Mouse (Mus musculus) left cerebral cortex, postnatal 10 days (tissue): ENCODE measurements around the gene Pip5kl1. TPM values are rescaled to one million over a fixed set of nuclear protein-coding genes. Genes with fewer than 3 reads are reported as not detected.

ENCODE experiments used
- DNase-seq, 2 experiments: peaks; one replicate each; pipeline ENCODE4 v3.0.0; 2021 to 2022; ENCODE audit warnings: low spot score in 2 of 2, mixed read lengths in 1 of 2; ENCODE audit errors: extremely low spot score in 1 of 2
- intact Hi-C: fragments of 180-260 bp; cut with DNase I; formaldehyde crosslinking; loops from one replicate; pipeline ENCODE4 v1.15.1; 2025
- total RNA-seq, 2 experiments: library from RNA; stranded (reverse); gene quantifications; 2 replicates each; pipeline ENCODE4 v1.2.3; 2021

Pip5kl1 gene
- total RNA-seq, 2 experiments from 2014 or later, result 13.5 to 13.6 TPM

DNA sequence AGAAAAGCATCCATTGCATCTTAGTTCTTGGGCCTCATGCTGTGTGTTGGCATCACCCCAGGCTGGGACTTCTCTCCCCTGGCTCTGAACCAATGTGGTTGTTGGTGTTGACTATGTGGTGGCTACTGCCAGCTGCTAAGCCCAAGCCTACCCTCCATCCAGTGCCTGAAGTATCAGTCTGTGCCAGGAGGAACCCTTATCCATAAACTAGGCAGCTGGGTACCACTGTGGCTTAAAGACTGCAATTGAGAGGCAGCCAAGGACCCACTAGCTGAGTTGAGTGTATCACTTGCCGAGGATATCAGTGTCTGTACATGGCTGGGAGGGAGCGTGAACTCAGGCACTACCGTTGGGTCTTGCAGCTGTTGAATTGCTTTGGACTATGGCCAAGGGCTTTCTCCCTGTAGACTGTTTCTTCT, 31.6 kb upstream of the Pip5kl1 start:
- no peak for DNase-seq

DNA sequence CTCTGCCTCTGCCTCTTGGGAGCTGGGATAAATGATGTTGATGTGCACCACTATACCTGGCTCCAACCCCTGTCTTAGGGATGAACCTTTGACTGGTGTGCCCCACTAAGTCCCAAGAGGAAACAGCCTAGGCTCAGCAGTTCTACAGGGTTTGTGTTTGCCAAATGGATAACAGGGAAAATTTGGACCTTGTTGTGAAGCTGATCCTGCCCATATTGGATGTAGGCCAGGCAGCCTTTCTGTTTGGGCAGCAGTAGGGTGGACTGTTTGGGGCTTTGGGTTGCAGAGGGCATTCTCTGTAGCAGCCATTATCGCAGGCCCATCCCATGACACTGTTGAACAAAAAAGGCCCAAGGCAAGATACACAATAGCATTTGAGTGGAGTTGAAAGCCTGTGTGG, 27.6 kb upstream of the Pip5kl1 start:
- intact Hi-C loops, result no loop called here

More for the DNA sequence above, 31.6 kb upstream of the Pip5kl1 start:
- intact Hi-C loops, result no loop called here

DNA sequence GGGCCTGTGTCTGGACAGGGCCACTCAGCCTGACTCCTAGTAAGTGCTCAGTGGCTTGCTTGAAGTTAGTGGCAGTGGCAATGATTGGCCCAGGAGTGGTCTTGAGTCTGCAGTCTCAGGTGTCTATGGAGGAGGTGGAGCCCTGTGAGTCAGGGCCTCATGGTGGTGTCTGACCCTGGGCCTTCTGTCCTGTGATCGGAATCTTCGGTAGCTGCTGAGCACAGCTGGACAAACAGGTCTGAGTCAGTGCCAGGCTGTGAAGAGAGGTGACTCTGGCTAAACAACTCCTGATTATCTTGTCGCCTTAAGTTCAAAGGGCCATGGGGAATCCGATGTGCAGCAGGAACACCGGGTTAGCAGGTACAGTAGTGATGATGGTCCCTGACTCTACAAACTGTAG, 27.2 kb upstream of the Pip5kl1 start:
- intact Hi-C loops, result no loop called here
- DNase-seq, result no peak

More for the DNA sequence above, 27.6 kb upstream of the Pip5kl1 start:
- no peak for DNase-seq

DNA sequence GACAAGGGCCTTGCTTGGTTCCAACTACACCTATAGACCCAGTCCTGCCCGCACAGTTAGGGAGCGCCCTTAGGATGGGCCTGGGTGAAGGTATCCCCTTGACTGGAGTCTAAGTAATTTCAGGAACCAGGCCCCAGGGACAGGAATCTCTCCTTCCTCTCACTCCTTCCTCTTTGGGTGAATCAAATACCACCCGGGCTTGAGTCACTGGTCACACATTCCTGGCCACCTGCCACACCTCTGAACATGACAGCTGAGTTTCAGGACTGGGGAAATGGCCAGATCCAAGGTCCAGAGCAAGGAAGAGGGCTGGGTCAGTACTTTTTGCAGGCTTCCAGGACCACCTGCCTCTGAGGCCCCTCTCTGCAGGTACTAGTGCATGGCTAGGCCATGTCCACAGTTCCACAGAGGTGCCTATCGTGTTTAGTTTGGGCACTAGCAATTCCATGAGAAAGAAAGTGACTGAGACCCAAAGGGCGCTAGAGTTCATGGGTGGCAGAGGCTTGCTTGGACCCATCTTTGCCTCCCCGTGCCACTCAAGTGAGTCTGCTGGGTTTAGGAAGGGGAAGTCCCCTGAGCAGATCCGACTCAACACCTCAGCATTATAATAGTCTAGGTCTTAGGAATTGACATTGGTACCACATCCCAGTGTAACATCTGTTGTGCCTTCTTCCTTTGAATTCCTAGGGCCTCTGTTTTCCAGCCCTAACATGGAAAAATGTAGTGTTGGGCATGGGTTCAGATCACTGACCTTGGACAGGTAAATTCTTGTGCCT, 26.4 kb upstream of the Pip5kl1 start:
- no peak for DNase-seq
- intact Hi-C loops, result no loop called here

DNA sequence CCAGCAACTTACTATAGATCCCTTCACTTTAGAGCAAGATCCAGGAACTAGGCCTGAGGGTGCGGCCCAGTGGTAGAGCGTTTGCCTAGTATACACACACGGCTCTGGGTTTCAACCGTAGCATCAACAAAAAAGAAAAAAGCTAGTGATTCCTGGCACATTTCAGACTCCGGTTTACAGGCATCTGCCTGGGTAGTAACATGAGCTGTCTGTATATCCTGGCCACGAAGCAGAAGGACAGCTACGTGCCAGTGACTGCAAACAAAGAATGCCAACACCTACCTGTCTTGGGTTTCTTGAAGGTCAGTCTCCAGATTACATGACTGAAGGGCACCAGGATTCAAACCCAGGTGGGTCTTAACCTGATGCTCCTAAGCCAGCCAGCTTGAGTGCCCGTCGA, 25.4 kb upstream of the Pip5kl1 start:
- intact Hi-C loops, result no loop called here
- no peak for DNase-seq

DNA sequence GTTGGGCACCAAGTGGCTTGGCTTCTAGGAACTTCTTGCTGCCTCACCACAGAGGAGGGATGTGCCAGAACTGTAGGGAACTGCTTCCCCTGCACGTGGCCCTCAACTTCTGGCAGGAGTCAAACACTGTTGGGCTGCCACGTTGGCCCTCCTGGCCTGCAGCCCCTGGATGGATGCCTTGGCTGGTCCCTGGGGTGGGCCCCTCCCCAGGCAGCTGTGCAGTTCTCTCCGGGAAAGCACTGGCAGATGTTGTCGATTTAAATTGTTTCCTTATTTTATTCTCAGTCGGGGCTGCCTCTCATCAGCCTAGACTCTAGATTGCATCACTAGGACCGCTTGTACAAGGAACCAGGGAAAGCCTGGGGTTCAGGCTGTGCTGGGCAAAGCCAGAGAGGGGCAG, 24.8 kb upstream of the Pip5kl1 start:
- no peak for DNase-seq
- intact Hi-C loops, result no loop called here

DNA sequence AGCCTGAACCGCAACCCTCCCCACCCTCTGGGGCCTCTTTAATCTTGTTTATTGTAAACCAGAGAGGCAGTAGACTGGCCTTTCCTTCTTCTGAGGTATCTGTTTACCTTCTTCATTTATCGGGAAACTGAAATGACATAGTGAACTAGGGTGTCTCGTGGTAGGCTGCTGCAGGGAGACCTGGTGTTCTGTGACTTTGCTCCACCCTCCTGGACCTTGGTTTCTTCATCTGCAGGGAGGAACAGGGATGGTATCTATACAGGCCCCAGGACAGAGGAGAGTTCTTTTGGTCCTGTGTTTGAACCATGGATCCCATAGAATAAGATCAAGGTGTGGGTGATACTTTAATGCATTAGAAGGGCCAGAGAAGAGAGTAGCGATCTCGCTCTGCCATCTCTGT, 23.4 kb upstream of the Pip5kl1 start:
- DNase-seq, result no peak
- intact Hi-C loops, result no loop called here

DNA sequence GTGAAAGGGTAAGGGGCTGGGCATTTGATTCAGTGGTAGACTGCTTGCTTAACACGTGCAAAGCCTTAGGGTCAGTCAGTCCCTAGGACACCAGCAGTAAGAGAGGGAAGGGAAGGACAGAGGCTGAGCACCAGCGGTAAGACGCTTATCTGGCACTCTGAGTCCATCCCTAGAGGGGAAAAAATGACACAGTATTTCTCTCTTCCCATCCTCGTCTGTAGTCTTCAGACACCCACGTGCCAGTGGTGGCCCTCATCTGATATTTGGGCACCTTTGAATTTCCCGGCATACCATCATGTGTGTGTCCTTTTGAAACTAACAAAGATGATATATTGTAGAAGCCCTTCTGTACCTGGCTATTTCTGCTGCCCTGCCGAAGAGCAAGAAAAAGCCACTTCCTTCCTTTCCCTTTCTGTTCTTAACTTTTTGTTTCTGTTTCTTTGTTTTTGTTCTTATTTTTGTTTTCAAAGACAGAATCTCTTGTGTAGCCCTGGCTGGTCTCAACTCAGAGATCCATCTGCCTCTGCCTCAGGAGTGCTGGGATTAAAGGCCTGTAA, 20.9 kb upstream of the Pip5kl1 start:
- intact Hi-C loops, result no loop called here
- no peak for DNase-seq

DNA sequence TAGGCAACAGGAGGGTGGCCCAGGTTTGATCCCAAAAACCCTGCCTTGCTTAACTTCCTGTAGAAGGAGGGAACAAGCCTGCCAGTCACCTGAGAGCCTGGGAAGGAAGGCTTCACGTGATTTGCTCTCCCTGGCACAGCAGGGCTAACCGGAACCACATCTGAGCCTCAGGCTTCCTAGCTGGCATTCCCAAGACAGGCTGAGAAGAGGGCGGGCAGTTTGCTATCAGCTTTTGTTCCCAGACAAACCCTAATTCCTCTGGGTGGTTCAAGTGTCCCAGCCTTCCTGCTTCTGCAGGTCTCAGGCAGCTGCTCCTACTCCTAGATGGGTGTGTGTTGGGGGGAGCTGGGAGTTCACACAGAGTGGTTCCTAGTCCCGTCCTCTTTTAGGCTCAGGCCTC, 19.1 kb upstream of the Pip5kl1 start:
- intact Hi-C loops, result no loop called here
- no peak for DNase-seq

DNA sequence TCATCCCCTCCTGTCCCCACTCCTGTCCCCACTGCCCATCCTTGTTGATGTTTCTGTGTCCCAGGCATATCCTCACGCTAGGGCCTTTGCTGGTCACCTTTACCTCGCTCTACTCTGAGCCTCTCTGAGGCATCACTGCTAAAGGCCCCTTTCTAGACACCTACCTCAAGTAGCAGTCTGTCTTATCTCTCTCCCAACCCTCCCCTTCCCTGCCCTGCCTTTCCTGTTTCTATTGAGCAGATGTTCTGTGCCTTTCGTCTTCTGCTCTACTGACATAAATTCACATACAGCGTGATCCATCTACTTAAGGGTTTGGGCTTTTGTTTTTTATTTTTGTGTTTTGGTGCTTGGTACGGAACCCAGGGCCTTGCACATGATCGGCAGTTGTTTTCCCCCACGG, 18.6 kb upstream of the Pip5kl1 start:
- DNase-seq, result no peak
- intact Hi-C loops, result no loop called here

DNA sequence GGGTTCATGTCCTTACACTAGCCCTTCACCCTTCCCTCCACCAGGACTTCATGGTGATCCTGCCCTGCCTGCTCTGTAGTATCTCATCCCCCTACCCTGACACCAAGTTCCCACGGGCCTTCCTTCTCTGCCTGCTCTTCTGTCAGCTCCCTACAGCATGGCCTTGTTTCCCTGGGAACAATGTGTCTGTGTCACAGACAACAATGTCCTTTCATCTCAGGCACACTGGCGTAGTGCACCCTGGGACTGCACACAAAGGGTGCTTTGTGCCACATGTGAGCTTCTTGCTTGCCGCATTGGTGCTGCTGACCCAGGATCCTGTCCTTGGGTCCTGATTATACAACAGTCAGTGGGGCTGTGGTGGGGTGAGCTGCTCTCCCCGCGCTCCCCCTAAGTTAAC, 15.0 kb upstream of the Pip5kl1 start:
- DNase-seq, result peak; percentile 50 to 52
- intact Hi-C loops, result no loop called here

DNA sequence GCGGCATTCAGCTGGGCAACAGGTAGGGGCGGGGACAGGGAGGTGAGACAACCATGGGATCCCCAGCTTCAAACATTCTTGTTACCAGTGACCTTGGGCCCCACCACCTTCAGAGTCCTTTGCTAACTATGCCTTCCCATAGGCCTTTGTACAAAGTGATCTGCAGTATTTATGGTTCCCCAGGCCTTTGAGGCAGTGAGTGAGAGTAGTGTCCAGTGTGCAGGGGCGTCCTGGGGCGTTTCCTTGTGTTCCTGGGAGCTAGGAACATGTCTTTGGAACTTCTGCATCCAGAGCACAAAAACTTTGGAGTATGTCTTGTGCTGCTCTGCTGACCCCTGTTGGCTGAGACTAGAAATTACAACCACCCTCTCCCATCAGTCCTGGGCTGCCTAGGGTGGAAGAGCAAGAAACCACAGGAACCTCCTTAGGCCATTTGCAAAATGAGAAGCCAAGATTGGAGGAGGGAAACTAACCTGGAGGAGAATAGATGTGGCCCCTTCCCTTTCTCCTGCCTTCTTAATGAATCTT, 8.0 kb upstream of the Pip5kl1 start:
- DNase-seq, result peak; percentile 70 to 71
- intact Hi-C loops, result loop anchor here (1.0 to 5.0 kb wide), 2 partner anchors 78 to 169 kb away; partner anchors contain the start of gene Ptges2

DNA sequence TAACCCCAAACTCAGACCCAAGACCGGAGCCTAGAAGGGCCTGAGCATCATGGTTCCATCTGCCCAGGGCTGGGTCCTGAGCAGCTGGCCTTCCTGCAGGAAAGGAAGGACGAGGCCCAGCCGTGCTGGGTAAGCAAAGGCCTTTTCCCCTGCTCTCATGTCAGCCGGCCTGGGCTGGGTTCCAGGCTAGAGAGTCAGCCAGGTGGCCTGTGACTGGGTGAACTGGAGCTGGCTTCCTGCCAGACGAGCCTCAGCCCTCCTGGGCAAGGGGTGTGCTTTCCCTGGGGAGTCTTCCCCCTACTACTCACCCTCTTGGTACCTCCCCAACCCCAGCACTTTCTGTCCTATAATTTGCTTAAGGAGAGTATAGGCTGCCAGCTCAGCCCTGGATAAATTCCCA, 6.4 kb upstream of the Pip5kl1 start:
- intact Hi-C loops, result loop anchor here (5.0 kb wide), 1 partner anchor 171 kb away; the partner anchor contains the start of gene Ptges2
- peak in 1 of 2 experiments; percentile 64 for DNase-seq

DNA sequence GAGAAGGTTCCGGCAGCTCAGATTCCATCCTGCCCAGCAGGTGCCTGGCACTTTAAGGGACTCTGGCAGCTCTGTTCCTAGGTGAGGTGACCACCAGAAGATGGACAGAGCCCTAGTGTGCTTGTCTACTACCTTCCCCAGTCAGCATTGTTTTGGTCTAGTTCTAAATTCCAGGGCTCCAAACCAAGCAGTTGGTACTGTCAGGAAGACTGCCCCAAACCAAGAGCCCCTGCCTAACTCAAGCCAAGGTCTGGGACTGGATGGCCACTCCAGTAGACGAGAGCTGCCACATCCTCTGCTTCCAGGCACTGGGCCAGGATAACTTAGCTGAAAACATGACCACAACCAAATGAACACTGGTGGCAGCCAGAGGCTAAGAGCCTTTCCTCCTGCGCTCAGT, 5.7 kb upstream of the Pip5kl1 start:
- no peak for DNase-seq
- intact Hi-C loops, result loop anchor here (5.0 kb wide), 1 partner anchor 172 kb away; the partner anchor contains the start of gene Ptges2

DNA sequence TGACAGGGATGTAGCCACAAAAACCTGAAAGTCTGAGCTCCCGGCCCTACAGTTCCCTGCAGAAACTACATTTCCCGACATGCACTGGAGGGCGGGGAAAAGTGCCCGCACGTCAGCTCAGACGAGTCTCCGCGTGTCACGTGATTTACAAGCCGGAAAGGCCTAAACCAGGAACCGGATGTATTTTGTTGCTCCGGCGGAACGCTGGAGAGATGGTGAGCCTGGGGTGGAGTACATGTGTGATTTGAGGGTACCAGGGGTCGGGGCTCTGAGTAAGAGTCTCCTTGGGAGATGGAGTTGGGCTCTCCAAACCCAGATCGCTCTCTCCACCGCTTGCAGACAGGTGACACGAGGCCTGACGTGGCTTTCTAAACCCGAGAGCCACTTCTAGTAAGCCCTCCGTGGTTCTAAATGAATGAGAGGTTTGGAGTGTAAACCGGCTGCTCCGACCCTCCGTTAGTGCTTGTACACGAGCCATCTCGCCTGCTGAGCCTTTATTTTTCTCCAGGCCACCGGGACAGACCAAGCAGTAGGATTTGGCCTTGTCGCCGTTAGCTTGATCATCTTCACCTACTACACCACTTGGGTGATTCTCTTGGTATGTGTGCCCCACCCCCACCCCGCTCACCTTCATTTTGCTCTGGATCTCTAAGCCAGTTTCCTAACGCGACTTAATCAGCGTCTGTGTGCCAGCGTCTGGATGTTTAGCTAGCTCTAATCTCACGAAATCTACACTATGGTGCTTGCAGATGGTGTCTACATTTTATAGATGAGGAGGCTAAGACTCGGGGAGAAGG, 3.7 kb upstream of the Pip5kl1 start, which contains the start of gene Dpm2:
Gene Dpm2 (plus strand): TSS at position 161 of the 797 bp plus-strand sequence.
- intact Hi-C loops, result no loop called here
- peak; percentile 93 to 94 for DNase-seq

DNA sequence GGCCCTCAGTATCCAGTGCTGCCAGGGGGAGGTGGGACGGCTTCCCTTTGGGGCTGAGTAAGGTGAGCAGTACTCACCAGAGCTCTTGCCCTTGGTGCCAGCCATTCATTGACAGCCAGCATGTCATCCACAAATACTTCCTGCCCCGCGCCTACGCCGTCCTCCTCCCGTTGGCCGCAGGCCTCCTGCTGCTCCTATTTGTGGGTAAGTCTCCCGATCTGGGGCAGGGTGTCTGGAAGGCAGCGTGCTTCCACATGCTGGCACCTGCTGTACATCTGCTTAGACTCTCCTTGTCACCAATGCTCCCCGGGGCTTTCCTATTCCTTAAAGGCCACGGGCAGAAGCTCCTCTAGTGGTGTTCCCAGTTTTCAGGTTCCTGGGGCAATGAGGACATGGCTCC, 2.4 kb upstream of the Pip5kl1 start:
- peak in 1 of 2 experiments; percentile 41 for DNase-seq
- intact Hi-C loops, result no loop called here

DNA sequence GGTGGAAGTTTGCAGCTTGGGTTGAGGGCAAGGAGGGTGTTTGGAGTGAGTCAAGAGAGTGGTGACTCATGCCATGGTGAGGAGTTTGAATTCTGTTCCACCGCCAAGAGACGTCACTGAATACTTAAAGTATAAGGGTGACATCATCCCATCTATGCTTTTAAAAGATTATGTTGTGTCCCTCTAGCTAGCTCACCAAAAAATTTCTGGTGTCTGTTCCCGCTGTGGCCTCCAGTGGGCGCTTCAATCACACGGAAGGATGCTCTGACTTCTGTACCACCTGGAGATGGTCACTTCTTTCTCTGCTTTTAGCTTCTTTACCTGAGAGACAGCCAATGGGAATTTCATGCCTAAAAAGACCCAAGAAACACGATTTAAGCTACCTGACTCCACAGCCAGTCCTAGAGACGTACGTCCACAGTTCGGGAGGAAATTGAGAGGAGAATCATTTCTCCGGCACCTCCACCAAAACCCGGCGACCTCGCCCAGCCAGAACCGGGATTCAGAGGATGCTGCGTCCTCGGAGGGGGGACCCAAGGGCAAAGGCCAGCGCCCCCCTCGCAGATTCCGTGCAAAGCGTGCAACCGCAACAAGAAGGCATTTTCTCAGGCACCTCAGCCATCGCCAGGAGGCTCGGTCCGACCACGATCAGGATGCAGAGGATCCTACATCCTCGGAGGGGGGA, 446 bp downstream of the Pip5kl1 start:
- DNase-seq, result peak; percentile 59 to 78
- intact Hi-C loops, result no loop called here

DNA sequence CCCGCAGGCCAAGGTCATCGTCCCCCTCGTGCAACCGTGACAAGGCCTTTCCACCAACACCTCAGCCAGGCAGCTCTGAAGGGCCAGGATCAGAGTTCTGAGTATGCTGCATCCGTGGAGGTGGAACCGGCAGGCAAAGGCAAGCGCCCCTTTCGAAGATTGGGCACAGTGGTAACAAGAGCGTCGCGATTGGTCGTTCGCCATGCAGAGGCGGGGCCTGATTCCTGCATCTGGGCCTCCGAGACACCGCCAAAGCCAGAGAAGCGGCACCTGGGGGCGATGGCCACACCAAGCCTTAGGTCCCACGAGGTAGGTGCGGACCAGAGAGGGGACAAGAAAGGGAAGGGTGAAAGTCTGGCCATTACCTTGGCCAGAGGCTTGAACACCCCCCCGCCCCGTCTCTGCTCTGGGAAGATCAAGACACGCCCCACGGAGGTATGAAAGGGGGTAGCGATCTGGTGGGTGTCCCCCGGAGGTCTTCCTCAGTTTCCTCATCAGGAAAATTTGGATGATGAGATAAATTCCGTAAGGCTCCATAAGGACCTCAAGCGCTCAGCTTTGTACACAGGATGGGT, 1.1 kb downstream of the Pip5kl1 start, which contains the start of gene 9430097D07Rik:
Gene 9430097D07Rik (minus strand): TSS at position 99 of the 575 bp plus-strand sequence.
- DNase-seq, result peak; percentile 64 to 76
- intact Hi-C loops, result no loop called here
